Mouse (Mus musculus) lung, postnatal 0 days (tissue): ENCODE measurements around the gene Snx9.

ENCODE experiments used
- CTCF ChIP-seq: IDR thresholded peaks from 2 replicates; pipeline ENCODE4 v1.5.1; 2016; ENCODE audit warnings: antibody characterized with exemption, mild to moderate bottlenecking
- EP300 ChIP-seq: IDR thresholded peaks from 2 replicates; pipeline ENCODE4 v1.6.1; 2016; ENCODE audit warnings: antibody characterized with exemption, mild to moderate bottlenecking, control low read depth

- TF ChIP-seq CTCF (no peak), EP300 (no peak)
Observed at GRCm38 (mm10) chr17:5830382-5830781, 10.7 kb upstream of the Snx9 start.
